Mouse (Mus musculus): Measurements from ENCODE around the gene Tmem182. TPM values are rescaled to one million over a fixed set of nuclear protein-coding genes. Genes with fewer than 3 reads are reported as not detected.
A peak's percentile ranks its signal among the peaks of the same experiment; 100 is the strongest.

Tmem182 gene
- polyA plus RNA-seq, 1 experiment from 2014 or later = not detected

- H3K4me1 ChIP-seq (ENCODE audit: control insufficient read depth, insufficient read depth, low read length) = no peaks in the 10 kb centered on the region
- no peaks in the 10 kb centered on the region for H3K9me3 ChIP-seq (ENCODE audit: control insufficient read depth, low read depth, low read length)
- H3K27me3 ChIP-seq (ENCODE audit: control insufficient read depth, insufficient read depth, low read length) = no peaks in the 10 kb centered on the region
- WGBS = 81% methylated on average over 4 of the region's 4 CpGs
- no peak for ATAC-seq (ENCODE audit: insufficient number of reproducible peaks, insufficient read depth, low FRiP score, low read depth)
- H3K27ac ChIP-seq (ENCODE audit: low read length) = no peak overlapping the region
- H3K4me2 ChIP-seq (replicated peaks; ENCODE audit: low read depth, low read length) = no peak overlapping the region
- no peaks in the 10 kb centered on the region for H3K36me3 ChIP-seq (ENCODE audit: control insufficient read depth, insufficient read depth, low read length)
- no peak overlapping the region for H3K4me3 ChIP-seq (ENCODE audit: low read depth, low read length)
- H3K9ac ChIP-seq (replicated peaks; ENCODE audit: low read depth, low read length) = no peak overlapping the region
Measured at GRCm38 (mm10) chr1:40830712-40831507, 25.5 kb downstream of the Tmem182 start.

- no peak for ATAC-seq (ENCODE audit: insufficient number of reproducible peaks, insufficient read depth, low FRiP score, low read depth)
- no peak overlapping the region for H3K27ac ChIP-seq (ENCODE audit: low read length)
- no peaks in the 10 kb centered on the region for H3K4me1 ChIP-seq (ENCODE audit: control insufficient read depth, insufficient read depth, low read length)
- no peak overlapping the region for H3K9ac ChIP-seq (replicated peaks; ENCODE audit: low read depth, low read length)
- H3K4me3 ChIP-seq (ENCODE audit: low read depth, low read length) = no peak overlapping the region
- no peaks in the 10 kb centered on the region for H3K36me3 ChIP-seq (ENCODE audit: control insufficient read depth, insufficient read depth, low read length)
- no peaks in the 10 kb centered on the region for H3K27me3 ChIP-seq (ENCODE audit: control insufficient read depth, insufficient read depth, low read length)
- 78% methylated on average over 4 of the region's 4 CpGs for WGBS
- H3K9me3 ChIP-seq (ENCODE audit: control insufficient read depth, low read depth, low read length) = no peaks in the 10 kb centered on the region
- H3K4me2 ChIP-seq (replicated peaks; ENCODE audit: low read depth, low read length) = no peak overlapping the region
Measured at GRCm38 (mm10) chr1:40835468-40835867, 30.1 kb downstream of the Tmem182 start.

GRCm38 (mm10) chr1:40840605-40841004, 35.2 kb downstream of the Tmem182 start:
- H3K4me1 ChIP-seq (ENCODE audit: control insufficient read depth, insufficient read depth, low read length) = no peaks in the 10 kb centered on the region
- no peaks in the 10 kb centered on the region for H3K27me3 ChIP-seq (ENCODE audit: control insufficient read depth, insufficient read depth, low read length)
- no peak overlapping the region for H3K9ac ChIP-seq (replicated peaks; ENCODE audit: low read depth, low read length)
- H3K4me2 ChIP-seq (replicated peaks; ENCODE audit: low read depth, low read length) = no peak overlapping the region
- no peak overlapping the region for H3K27ac ChIP-seq (ENCODE audit: low read length)
- no peak for ATAC-seq (ENCODE audit: insufficient number of reproducible peaks, insufficient read depth, low FRiP score, low read depth)
- H3K36me3 ChIP-seq (ENCODE audit: control insufficient read depth, insufficient read depth, low read length) = no peaks in the 10 kb centered on the region
- no peaks in the 10 kb centered on the region for H3K9me3 ChIP-seq (ENCODE audit: control insufficient read depth, low read depth, low read length)
- H3K4me3 ChIP-seq (ENCODE audit: low read depth, low read length) = no peak overlapping the region
- 81% methylated on average over 8 of the region's 8 CpGs for WGBS

- Histone ChIP-seq H3K27me3 (ENCODE audit: control insufficient read depth, insufficient read depth, low read length) (no peaks in the 10 kb centered on the region), H3K4me2 (replicated peaks; ENCODE audit: low read depth, low read length) (no peak overlapping the region), H3K9me3 (ENCODE audit: control insufficient read depth, low read depth, low read length) (no peaks in the 10 kb centered on the region), H3K36me3 (ENCODE audit: control insufficient read depth, insufficient read depth, low read length) (no peaks in the 10 kb centered on the region), H3K27ac (ENCODE audit: low read length) (no peak overlapping the region), H3K9ac (replicated peaks; ENCODE audit: low read depth, low read length) (no peak overlapping the region), H3K4me3 (ENCODE audit: low read depth, low read length) (no peak overlapping the region), H3K4me1 (ENCODE audit: control insufficient read depth, insufficient read depth, low read length) (no peaks in the 10 kb centered on the region)
- WGBS = 75% methylated on average over 5 of the region's 5 CpGs
- no peak for ATAC-seq (ENCODE audit: insufficient number of reproducible peaks, insufficient read depth, low FRiP score, low read depth)
Measured at GRCm38 (mm10) chr1:40841032-40841761, 35.8 kb downstream of the Tmem182 start.

GRCm38 (mm10) chr1:40844616-40845015, 39.2 kb downstream of the Tmem182 start:
- H3K4me2 ChIP-seq (replicated peaks; ENCODE audit: low read depth, low read length) = no peak overlapping the region
- 0 out of 2 replicates have a peak, but pooled peaks have one; percentile 53 for ATAC-seq (ENCODE audit: insufficient number of reproducible peaks, insufficient read depth, low FRiP score, low read depth)
- H3K27me3 ChIP-seq (ENCODE audit: control insufficient read depth, insufficient read depth, low read length) = no peaks in the 10 kb centered on the region
- H3K36me3 ChIP-seq (ENCODE audit: control insufficient read depth, insufficient read depth, low read length) = no peaks in the 10 kb centered on the region
- no peak overlapping the region for H3K9ac ChIP-seq (replicated peaks; ENCODE audit: low read depth, low read length)
- no peaks in the 10 kb centered on the region for H3K9me3 ChIP-seq (ENCODE audit: control insufficient read depth, low read depth, low read length)
- no peak overlapping the region for H3K27ac ChIP-seq (ENCODE audit: low read length)
- no peaks in the 10 kb centered on the region for H3K4me1 ChIP-seq (ENCODE audit: control insufficient read depth, insufficient read depth, low read length)
- no peak overlapping the region for H3K4me3 ChIP-seq (ENCODE audit: low read depth, low read length)

GRCm38 (mm10) chr1:40847196-40847938, 42.0 kb downstream of the Tmem182 start:
- 45% methylated on average over 2 of the region's 2 CpGs for WGBS
- no peak for ATAC-seq (ENCODE audit: insufficient number of reproducible peaks, insufficient read depth, low FRiP score, low read depth)
- no peak overlapping the region for H3K4me2 ChIP-seq (replicated peaks; ENCODE audit: low read depth, low read length)
- no peak overlapping the region for H3K4me3 ChIP-seq (ENCODE audit: low read depth, low read length)
- no peaks in the 10 kb centered on the region for H3K27me3 ChIP-seq (ENCODE audit: control insufficient read depth, insufficient read depth, low read length)
- H3K27ac ChIP-seq (ENCODE audit: low read length) = no peak overlapping the region
- no peak overlapping the region for H3K9ac ChIP-seq (replicated peaks; ENCODE audit: low read depth, low read length)
- no peaks in the 10 kb centered on the region for H3K4me1 ChIP-seq (ENCODE audit: control insufficient read depth, insufficient read depth, low read length)
- no peaks in the 10 kb centered on the region for H3K36me3 ChIP-seq (ENCODE audit: control insufficient read depth, insufficient read depth, low read length)
- H3K9me3 ChIP-seq (ENCODE audit: control insufficient read depth, low read depth, low read length) = no peaks in the 10 kb centered on the region

GRCm38 (mm10) chr1:40851286-40851685, 45.9 kb downstream of the Tmem182 start:
- no peaks in the 10 kb centered on the region for H3K36me3 ChIP-seq (ENCODE audit: control insufficient read depth, insufficient read depth, low read length)
- no peak overlapping the region for H3K9ac ChIP-seq (replicated peaks; ENCODE audit: low read depth, low read length)
- H3K27ac ChIP-seq (ENCODE audit: low read length) = no peak overlapping the region
- H3K4me1 ChIP-seq (ENCODE audit: control insufficient read depth, insufficient read depth, low read length) = no peaks in the 10 kb centered on the region
- H3K27me3 ChIP-seq (ENCODE audit: control insufficient read depth, insufficient read depth, low read length) = no peaks in the 10 kb centered on the region
- no peak overlapping the region for H3K4me3 ChIP-seq (ENCODE audit: low read depth, low read length)
- no peaks in the 10 kb centered on the region for H3K9me3 ChIP-seq (ENCODE audit: control insufficient read depth, low read depth, low read length)
- no peak overlapping the region for H3K4me2 ChIP-seq (replicated peaks; ENCODE audit: low read depth, low read length)
- ATAC-seq (ENCODE audit: insufficient number of reproducible peaks, insufficient read depth, low FRiP score, low read depth) = no peak

GRCm38 (mm10) chr1:40855268-40855667, 49.9 kb downstream of the Tmem182 start:
- no peaks in the 10 kb centered on the region for H3K36me3 ChIP-seq (ENCODE audit: control insufficient read depth, insufficient read depth, low read length)
- no peaks in the 10 kb centered on the region for H3K27me3 ChIP-seq (ENCODE audit: control insufficient read depth, insufficient read depth, low read length)
- no peaks in the 10 kb centered on the region for H3K9me3 ChIP-seq (ENCODE audit: control insufficient read depth, low read depth, low read length)
- H3K27ac ChIP-seq (ENCODE audit: low read length) = no peak overlapping the region
- no peaks in the 10 kb centered on the region for H3K4me1 ChIP-seq (ENCODE audit: control insufficient read depth, insufficient read depth, low read length)
- no peak overlapping the region for H3K4me3 ChIP-seq (ENCODE audit: low read depth, low read length)
- H3K4me2 ChIP-seq (replicated peaks; ENCODE audit: low read depth, low read length) = no peak overlapping the region
- whole genome bisulfite sequencing = 66% methylated on average over 1 of the region's 1 CpGs
- no peak overlapping the region for H3K9ac ChIP-seq (replicated peaks; ENCODE audit: low read depth, low read length)
- no peak for ATAC-seq (ENCODE audit: insufficient number of reproducible peaks, insufficient read depth, low FRiP score, low read depth)
